Mouse (Mus musculus): ENCODE data around the gene Oas1c. TPM values are rescaled to one million over a fixed set of nuclear protein-coding genes. Genes with fewer than 3 reads are reported as not detected.

The Oas1c gene
- polyA plus RNA-seq, 1 experiment from 2014 or later, result 0.58 TPM

DNA sequence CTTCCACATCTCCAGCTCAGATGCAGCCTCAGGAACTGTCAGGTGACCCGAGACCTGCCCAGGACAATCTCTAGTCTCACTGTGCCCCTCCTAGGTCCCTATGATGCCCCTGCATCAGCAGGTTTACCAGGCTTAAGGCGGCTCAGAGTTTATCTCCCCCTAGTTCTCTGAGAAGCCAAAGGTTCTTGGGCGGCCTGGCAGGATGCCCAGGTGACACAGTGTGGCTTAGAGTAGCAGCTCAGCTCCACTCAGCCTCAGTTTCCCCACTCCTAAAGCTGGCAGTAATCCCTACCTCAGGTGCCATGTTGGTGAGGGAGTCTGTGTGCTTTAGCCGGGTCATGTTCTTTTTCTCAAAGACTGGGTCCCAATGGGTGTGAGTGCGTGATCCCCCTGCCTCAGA, 35.5 kb downstream of the Oas1c start:
- Histone ChIP-seq H3K4me2 (ENCODE audit: low read depth, low read length) (peak overlapping the region; percentile 75), H3K9ac (replicated peaks) (peak overlapping the region; percentile 71), H3K4me3 (ENCODE audit: low read depth, low read length) (peak overlapping the region; percentile 53), H3K36me3 (replicated peaks; ENCODE audit: insufficient read depth, low read length) (no peaks in the 10 kb centered on the region), H3K9me3 (ENCODE audit: low read length) (no peaks in the 10 kb centered on the region), H3K27ac (ENCODE audit: low read depth) (peak overlapping the region; percentile 73; the same call in 1 of the 2 replicates), H3K4me1 (ENCODE audit: insufficient read depth) (peaks cover 13% of the 10 kb centered on the region; the same call in 1 of the 2 replicates), H3K27me3 (ENCODE audit: insufficient read depth, low read length) (no peaks in the 10 kb centered on the region)
- ATAC-seq (no peak), DNase-seq (peak; percentile 34)
- 50% methylated on average over 5 of the region's 5 CpGs for WGBS (ENCODE audit: insufficient replicate concordance)
- TF ChIP-seq EP300 (IDR thresholded peaks at IDR 0.05; ENCODE audit: low read depth) (no peak), CTCF (IDR thresholded peaks at IDR 0.05; ENCODE audit: low read depth) (no peak)

DNA sequence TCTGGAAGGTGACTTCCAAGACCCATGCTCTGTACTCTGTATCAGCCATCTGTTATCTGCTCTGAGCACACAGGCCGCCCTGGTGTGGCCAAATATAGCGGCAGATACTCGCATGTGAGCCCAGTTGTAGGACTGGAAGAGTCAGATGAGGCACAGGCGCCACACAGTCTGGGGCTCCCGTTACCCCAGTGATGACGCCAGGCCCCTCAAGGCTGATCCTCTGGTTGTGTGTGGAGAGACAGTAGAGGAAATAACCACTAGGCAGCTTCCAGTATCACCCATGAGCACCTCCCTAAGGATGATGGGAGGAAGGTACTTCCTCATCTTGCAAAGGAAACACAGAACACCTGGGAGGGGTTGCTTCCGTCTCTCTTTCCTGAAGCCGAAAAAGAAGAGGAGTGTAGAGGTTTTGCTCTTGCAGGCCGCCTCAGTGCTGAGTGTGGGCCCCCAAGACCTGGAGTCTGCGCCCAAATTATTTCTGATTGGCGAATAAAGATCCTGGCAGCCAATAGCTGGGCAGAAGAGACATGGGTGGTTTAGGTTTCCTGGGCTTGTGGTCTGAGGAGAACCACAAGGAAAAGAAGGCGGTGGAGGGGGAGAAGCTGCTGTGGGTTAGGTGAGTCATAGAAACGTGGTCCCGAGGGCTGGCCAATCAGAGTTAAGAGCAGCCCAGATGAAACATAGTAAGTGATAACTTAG, 36.9 kb downstream of the Oas1c start:
- DNase-seq (peak; percentile 46), ATAC-seq (peak; percentile 83)
- H3K4me1 ChIP-seq (ENCODE audit: insufficient read depth), result peaks cover 13% of the 10 kb centered on the region; the same call in 1 of the 2 replicates
- peak overlapping the region; percentile 73 for H3K27ac ChIP-seq (ENCODE audit: low read depth)
- peak overlapping the region; percentile 75 for H3K4me2 ChIP-seq (ENCODE audit: low read depth, low read length)
- peak overlapping the region; percentile 53 for H3K4me3 ChIP-seq (ENCODE audit: low read depth, low read length)
- H3K9ac ChIP-seq (replicated peaks), result no peak overlapping the region
- H3K9me3 ChIP-seq (ENCODE audit: low read length), result no peaks in the 10 kb centered on the region
- TF ChIP-seq EP300 (IDR thresholded peaks at IDR 0.05; ENCODE audit: low read depth) (peak; percentile 55; the same call in 1 of the 2 replicates), CTCF (IDR thresholded peaks at IDR 0.05; ENCODE audit: low read depth) (no peak)
- 25% methylated on average over 14 of the region's 14 CpGs for WGBS (ENCODE audit: insufficient replicate concordance)
- no peaks in the 10 kb centered on the region for H3K36me3 ChIP-seq (replicated peaks; ENCODE audit: insufficient read depth, low read length)
- H3K27me3 ChIP-seq (ENCODE audit: insufficient read depth, low read length), result no peaks in the 10 kb centered on the region

DNA sequence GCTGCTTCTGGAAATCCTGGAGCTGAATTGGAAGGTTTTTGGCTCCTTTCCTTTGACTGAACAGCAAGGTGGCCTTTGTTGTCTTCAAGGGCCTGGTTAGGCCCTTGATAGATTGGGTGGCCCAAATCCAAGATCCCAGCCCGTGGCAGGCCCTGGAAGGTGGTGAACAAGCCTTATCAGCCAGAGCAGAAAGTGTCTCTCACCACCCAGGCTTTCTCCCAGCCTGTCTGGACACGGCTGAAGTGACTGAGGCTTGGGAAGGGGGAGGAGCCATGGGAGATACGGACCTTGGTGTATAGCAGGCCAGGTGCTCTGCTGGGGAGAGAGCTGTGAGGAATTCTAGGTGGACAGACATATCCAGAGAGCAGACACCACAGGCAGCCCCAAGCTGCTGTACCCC, 42.9 kb downstream of the Oas1c start:
- Histone ChIP-seq H3K27me3 (ENCODE audit: insufficient read depth, low read length) (no peaks in the 10 kb centered on the region), H3K4me2 (ENCODE audit: low read depth, low read length) (no peak overlapping the region), H3K27ac (ENCODE audit: low read depth) (no peak overlapping the region), H3K4me1 (ENCODE audit: insufficient read depth) (no peaks in the 10 kb centered on the region), H3K36me3 (replicated peaks; ENCODE audit: insufficient read depth, low read length) (no peaks in the 10 kb centered on the region), H3K4me3 (ENCODE audit: low read depth, low read length) (no peak overlapping the region), H3K9ac (replicated peaks) (no peak overlapping the region), H3K9me3 (ENCODE audit: low read length) (no peaks in the 10 kb centered on the region)
- WGBS (ENCODE audit: insufficient replicate concordance), result 44% methylated on average over 3 of the region's 3 CpGs
- DNase-seq (no peak), ATAC-seq (peak; percentile 80)
- TF ChIP-seq CTCF (IDR thresholded peaks at IDR 0.05; ENCODE audit: low read depth), result no peak
- peak; percentile 50; the same call in 1 of the 2 replicates for TF ChIP-seq EP300 (IDR thresholded peaks at IDR 0.05; ENCODE audit: low read depth)

DNA sequence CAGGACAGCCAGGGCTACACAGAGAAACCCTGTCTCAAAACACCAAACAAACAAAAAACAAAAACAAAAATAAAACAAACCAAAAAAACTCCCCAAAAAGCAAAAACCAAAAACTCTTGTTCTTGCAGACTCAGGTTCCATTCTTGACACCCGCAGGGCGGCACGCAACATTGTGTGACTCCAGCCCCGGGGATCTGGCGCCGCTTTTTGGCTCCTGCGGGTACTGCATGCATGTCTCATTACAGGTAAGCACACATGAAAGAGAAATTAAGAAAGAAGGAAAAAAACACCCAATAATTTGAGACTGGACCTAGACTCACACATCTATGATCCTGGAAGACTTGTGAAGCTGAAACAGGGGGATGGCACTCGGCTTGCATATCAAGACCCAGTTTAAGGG, 47.3 kb downstream of the Oas1c start:
- H3K4me1 ChIP-seq (ENCODE audit: insufficient read depth), result no peaks in the 10 kb centered on the region
- no peak for TF ChIP-seq EP300 (IDR thresholded peaks at IDR 0.05; ENCODE audit: low read depth)
- TF ChIP-seq CTCF (IDR thresholded peaks at IDR 0.05; ENCODE audit: low read depth), result 0 out of 2 replicates have a peak, but pooled peaks have one; percentile 2
- 61% methylated on average over 8 of the region's 8 CpGs for WGBS (ENCODE audit: insufficient replicate concordance)

DNA sequence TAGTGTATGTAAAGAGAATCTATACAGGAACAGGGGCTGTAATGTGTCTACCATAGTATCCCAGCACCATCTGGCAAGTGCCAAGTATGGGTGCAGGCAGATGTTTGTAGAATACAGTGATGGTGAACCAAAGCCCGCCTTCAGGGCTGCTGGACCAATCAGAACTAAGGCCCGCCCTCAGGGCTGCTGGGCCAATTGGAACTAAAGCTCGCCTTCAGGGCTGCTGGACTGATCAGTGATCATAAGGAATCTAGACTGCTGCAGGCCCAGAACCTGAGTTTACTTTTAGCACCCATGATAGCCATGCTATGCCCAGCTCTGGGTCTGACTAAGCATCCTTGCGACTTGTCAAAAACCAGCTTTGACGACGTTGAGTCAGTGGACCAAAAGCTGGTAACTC, 50.4 kb downstream of the Oas1c start:
- no peak overlapping the region for H3K4me3 ChIP-seq (ENCODE audit: low read depth, low read length)
- ATAC-seq (0 out of 2 replicates have a peak, but pooled peaks have one; percentile 27), DNase-seq (no peak)
- no peak overlapping the region for H3K9ac ChIP-seq (replicated peaks)
- no peak overlapping the region for H3K27ac ChIP-seq (ENCODE audit: low read depth)
- TF ChIP-seq CTCF (IDR thresholded peaks at IDR 0.05; ENCODE audit: low read depth), result no peak
- no peak for TF ChIP-seq EP300 (IDR thresholded peaks at IDR 0.05; ENCODE audit: low read depth)
- H3K9me3 ChIP-seq (ENCODE audit: low read length), result no peaks in the 10 kb centered on the region
- 0 out of 2 replicates have a peak, but pooled peaks cover 4% of the 10 kb centered on the region for H3K36me3 ChIP-seq (replicated peaks; ENCODE audit: insufficient read depth, low read length)
- no peaks in the 10 kb centered on the region for H3K4me1 ChIP-seq (ENCODE audit: insufficient read depth)
- no peaks in the 10 kb centered on the region for H3K27me3 ChIP-seq (ENCODE audit: insufficient read depth, low read length)
- 44% methylated on average over 6 of the region's 6 CpGs for WGBS (ENCODE audit: insufficient replicate concordance)
- H3K4me2 ChIP-seq (ENCODE audit: low read depth, low read length), result no peak overlapping the region

More for the DNA sequence above, 47.3 kb downstream of the Oas1c start:
- no peak overlapping the region for H3K27ac ChIP-seq (ENCODE audit: low read depth)
- no peak overlapping the region for H3K9ac ChIP-seq (replicated peaks)
- no peak overlapping the region for H3K4me3 ChIP-seq (ENCODE audit: low read depth, low read length)
- H3K9me3 ChIP-seq (ENCODE audit: low read length), result no peaks in the 10 kb centered on the region
- H3K27me3 ChIP-seq (ENCODE audit: insufficient read depth, low read length), result no peaks in the 10 kb centered on the region
- 0 out of 2 replicates have a peak, but pooled peaks cover 4% of the 10 kb centered on the region for H3K36me3 ChIP-seq (replicated peaks; ENCODE audit: insufficient read depth, low read length)
- no peak overlapping the region for H3K4me2 ChIP-seq (ENCODE audit: low read depth, low read length)
- no peak for DNase-seq
- no peak for ATAC-seq

DNA sequence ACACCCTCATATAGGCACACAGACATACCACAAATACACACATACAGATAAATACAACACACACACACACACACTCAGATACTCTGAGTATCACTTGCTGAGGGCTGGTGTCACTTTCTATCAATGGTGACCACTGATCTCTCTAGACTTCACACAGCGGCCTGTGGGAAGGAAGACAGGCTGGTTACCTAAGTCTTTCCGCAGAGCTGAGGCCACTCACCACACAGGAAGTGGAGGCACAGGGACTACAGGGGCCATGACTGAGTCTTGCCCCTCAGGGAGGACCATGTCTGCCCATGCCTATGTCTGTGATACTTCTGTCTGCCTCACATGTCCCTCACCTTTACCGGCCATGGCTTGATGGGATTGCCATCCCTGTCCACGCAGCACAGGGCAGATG, 58.1 kb downstream of the Oas1c start:
- no peak overlapping the region for H3K9ac ChIP-seq (replicated peaks)
- no peak for TF ChIP-seq CTCF (IDR thresholded peaks at IDR 0.05; ENCODE audit: low read depth)
- no peak for TF ChIP-seq EP300 (IDR thresholded peaks at IDR 0.05; ENCODE audit: low read depth)
- H3K27me3 ChIP-seq (ENCODE audit: insufficient read depth, low read length), result no peaks in the 10 kb centered on the region
- H3K27ac ChIP-seq (ENCODE audit: low read depth), result no peak overlapping the region
- no peaks in the 10 kb centered on the region for H3K9me3 ChIP-seq (ENCODE audit: low read length)
- no peak overlapping the region for H3K4me3 ChIP-seq (ENCODE audit: low read depth, low read length)
- 59% methylated on average over 4 of the region's 4 CpGs for WGBS (ENCODE audit: insufficient replicate concordance)
- DNase-seq, result no peak
- no peak overlapping the region for H3K4me2 ChIP-seq (ENCODE audit: low read depth, low read length)
- no peak for ATAC-seq
- no peaks in the 10 kb centered on the region for H3K4me1 ChIP-seq (ENCODE audit: insufficient read depth)
- H3K36me3 ChIP-seq (replicated peaks; ENCODE audit: insufficient read depth, low read length), result no peaks in the 10 kb centered on the region
